Comparison of ENCODE assay signal across 8 mouse cellular contexts in genomic region chr15:79322991-79323790, GRCm38 (mm10). TPM values are rescaled to one million over a fixed set of nuclear protein-coding genes. Genes with fewer than 3 reads are reported as not detected.
DNase-seq lines count a peak whose midpoint lies in the region; ATAC-seq and TF ChIP-seq lines count a peak whose summit lies in the region.

No protein-coding gene starts in this region.

- TF ChIP-seq CTCF in lung, embryonic 14.5 days (IDR thresholded peaks at IDR 0.05; ENCODE audit: low read depth) = no peak

- H3K36me3 ChIP-seq in lung, embryonic 14.5 days (ENCODE audit: insufficient read depth) = no peaks in the 10 kb centered on the region
- H3K36me3 ChIP-seq in stomach, embryonic 16.5 days (ENCODE audit: control insufficient read depth, insufficient read depth, low read length) = no peaks in the 10 kb centered on the region
- no peaks in the 10 kb centered on the region for H3K36me3 ChIP-seq in midbrain, embryonic 13.5 days

- no peaks in the 10 kb centered on the region for H3K9me3 ChIP-seq in lung, embryonic 14.5 days (ENCODE audit: low read depth, low read length)
- H3K9me3 ChIP-seq in stomach, embryonic 16.5 days (replicated peaks; ENCODE audit: control insufficient read depth, low read length) = no peaks in the 10 kb centered on the region
- no peaks in the 10 kb centered on the region for H3K9me3 ChIP-seq in midbrain, embryonic 13.5 days

- peak overlapping the region; percentile 66; the same call in 1 of the 2 replicates for H3K27ac ChIP-seq in lung, embryonic 14.5 days (ENCODE audit: low read depth)
- H3K27ac ChIP-seq in stomach, embryonic 16.5 days (ENCODE audit: low read length) = peak overlapping the region; percentile 77
- no peak overlapping the region for H3K27ac ChIP-seq in midbrain, embryonic 13.5 days

- WGBS in lung, embryonic 14.5 days = 72% methylated on average over 6 of the region's 6 CpGs
- 64% methylated on average over 6 of the region's 6 CpGs for WGBS in stomach, embryonic 16.5 days
- 80% methylated on average over 6 of the region's 6 CpGs for WGBS in midbrain, embryonic 13.5 days

- H3K4me3 ChIP-seq in lung, embryonic 14.5 days (ENCODE audit: low read depth, low read length) = no peak overlapping the region
- no peak overlapping the region for H3K4me3 ChIP-seq in stomach, embryonic 16.5 days (replicated peaks; ENCODE audit: low read length)
- H3K4me3 ChIP-seq in midbrain, embryonic 13.5 days (replicated peaks) = no peak overlapping the region

- peak; percentile 54 for ATAC-seq in activated CD4-positive, CD25-positive, alpha-beta regulatory T cell, adult 4 months
- ATAC-seq in granulocyte monocyte progenitor cell, adult 5-6 weeks (replicated peaks; ENCODE audit: poor library complexity, severe bottlenecking) = peak; percentile 60
- no peak for ATAC-seq in lung, embryonic 14.5 days (ENCODE audit: insufficient read depth)
- ATAC-seq in stomach, embryonic 16.5 days (ENCODE audit: insufficient read depth, low FRiP score) = no peak
- no peak for ATAC-seq in midbrain, embryonic 13.5 days

- H3K27me3 ChIP-seq in lung, embryonic 14.5 days (ENCODE audit: insufficient read depth, low read length) = no peaks in the 10 kb centered on the region
- no peaks in the 10 kb centered on the region for H3K27me3 ChIP-seq in stomach, embryonic 16.5 days (ENCODE audit: control insufficient read depth, insufficient read depth, low read length)
- H3K27me3 ChIP-seq in midbrain, embryonic 13.5 days = no peaks in the 10 kb centered on the region

- peak; percentile 82 for DNase-seq in layer of hippocampus, adult 9-11 months
- no peak for DNase-seq in layer of hippocampus, postnatal 14 days (ENCODE audit: low spot score in 2 of 2)
- DNase-seq in kidney, adult 18-20 months = peak; percentile 79
- DNase-seq in lung, embryonic 14.5 days = peak; percentile 84

- H3K4me1 ChIP-seq in lung, embryonic 14.5 days (ENCODE audit: insufficient read depth) = peaks cover 22% of the 10 kb centered on the region
- H3K4me1 ChIP-seq in stomach, embryonic 16.5 days (ENCODE audit: control insufficient read depth, insufficient read depth, low read length) = peaks cover 34% of the 10 kb centered on the region
- H3K4me1 ChIP-seq in midbrain, embryonic 13.5 days (replicated peaks) = peaks cover 27% of the 10 kb centered on the region

- peak overlapping the region; percentile 4; the same call in 1 of the 2 replicates for H3K4me2 ChIP-seq in lung, embryonic 14.5 days
- H3K4me2 ChIP-seq in stomach, embryonic 16.5 days (ENCODE audit: low read depth, low read length) = no peak overlapping the region
- H3K4me2 ChIP-seq in midbrain, embryonic 13.5 days (replicated peaks) = no peak overlapping the region

- H3K9ac ChIP-seq in lung, embryonic 14.5 days = no peak overlapping the region; the same call in 1 of the 2 replicates
- H3K9ac ChIP-seq in stomach, embryonic 16.5 days (ENCODE audit: low read length) = 0 out of 2 replicates have a peak overlapping the region, but pooled peaks have one; percentile 9
- no peak overlapping the region for H3K9ac ChIP-seq in midbrain, embryonic 13.5 days (replicated peaks)

RNA-seq across cellular contexts. Expression of gene Pla2g6, which starts 5.0 kb away (rescaled TPM):
- 10 to 100 TPM; 18.5 to 22.3 TPM for total RNA-seq in layer of hippocampus, postnatal 14 days (2021)
- 10 to 100 TPM; 10.3 to 12.3 TPM for polyA plus RNA-seq in activated CD4-positive, CD25-positive, alpha-beta regulatory T cell, adult 4 months (2017; shearing (Covaris generic))
- 15.3 and 20.4 TPM in 2 replicates for total RNA-seq in granulocyte monocyte progenitor cell, adult 5-6 weeks (2014; fragmentation: Nextera tagmentation)
- 9.2 and 13.0 TPM in 2 replicates for total RNA-seq in granulocyte monocyte progenitor cell, adult 5-6 weeks (2017)
- 15.2 and 18.4 TPM in 2 replicates for polyA plus RNA-seq in lung, embryonic 14.5 days (2014; fragmentation: Nextera tagmentation; extraction: Ambion mirVana)
- polyA plus RNA-seq in stomach, embryonic 16.5 days (2015; fragmentation: Nextera tagmentation; extraction: Ambion mirVana) = 15.6 and 20.9 TPM in 2 replicates
- 37.5 and 43.3 TPM in 2 replicates for polyA plus RNA-seq in midbrain, embryonic 13.5 days (2015; fragmentation: Nextera tagmentation; extraction: Ambion mirVana)

RNA-seq across cellular contexts. Expression of gene Maff, which starts 23.2 kb away (rescaled TPM):
- 1 to 10 TPM; 1.7 to 2.0 TPM for total RNA-seq in layer of hippocampus, postnatal 14 days (2021)
- 1 to 10 TPM; 1.9 to 3.7 TPM for polyA plus RNA-seq in activated CD4-positive, CD25-positive, alpha-beta regulatory T cell, adult 4 months (2017; shearing (Covaris generic))
- total RNA-seq in granulocyte monocyte progenitor cell, adult 5-6 weeks (2014; fragmentation: Nextera tagmentation) = 0.41 TPM in 1 of 2 replicates, not detected in the other
- 2.8 TPM in 2 replicates for total RNA-seq in granulocyte monocyte progenitor cell, adult 5-6 weeks (2017)
- 3.3 and 4.3 TPM in 2 replicates for polyA plus RNA-seq in lung, embryonic 14.5 days (2014; fragmentation: Nextera tagmentation; extraction: Ambion mirVana)
- 5.2 and 6.2 TPM in 2 replicates for polyA plus RNA-seq in stomach, embryonic 16.5 days (2015; fragmentation: Nextera tagmentation; extraction: Ambion mirVana)
- 0.76 and 0.79 TPM in 2 replicates for polyA plus RNA-seq in midbrain, embryonic 13.5 days (2015; fragmentation: Nextera tagmentation; extraction: Ambion mirVana)

RNA-seq across cellular contexts. Expression of gene Baiap2l2, which starts 37.9 kb away (rescaled TPM):
- 1 to 10 TPM; 2.7 to 4.0 TPM for total RNA-seq in layer of hippocampus, postnatal 14 days (2021)
- under 1 TPM in 1 of 2 experiments, not detected in 1; 0.66 TPM for polyA plus RNA-seq in activated CD4-positive, CD25-positive, alpha-beta regulatory T cell, adult 4 months (2017; shearing (Covaris generic))
- not detected in 2 replicates for total RNA-seq in granulocyte monocyte progenitor cell, adult 5-6 weeks (2014; fragmentation: Nextera tagmentation)
- total RNA-seq in granulocyte monocyte progenitor cell, adult 5-6 weeks (2017) = not detected in 2 replicates
- polyA plus RNA-seq in lung, embryonic 14.5 days (2014; fragmentation: Nextera tagmentation; extraction: Ambion mirVana) = 3.1 and 3.9 TPM in 2 replicates
- 7.1 and 7.3 TPM in 2 replicates for polyA plus RNA-seq in stomach, embryonic 16.5 days (2015; fragmentation: Nextera tagmentation; extraction: Ambion mirVana)
- 0.72 and 1.4 TPM in 2 replicates for polyA plus RNA-seq in midbrain, embryonic 13.5 days (2015; fragmentation: Nextera tagmentation; extraction: Ambion mirVana)

Comparison
In these comparisons a context has a peak if more than half of its experiments do, and no peak if none do; other contexts are left out.
1. DNase-seq: peak in layer of hippocampus, adult 9-11 months (single experiment), kidney, adult 18-20 months (single experiment) and lung, embryonic 14.5 days (single experiment); none in layer of hippocampus, postnatal 14 days (0 of 2).
2. ATAC-seq: peak in activated CD4-positive, CD25-positive, alpha-beta regulatory T cell, adult 4 months (single experiment) and granulocyte monocyte progenitor cell, adult 5-6 weeks (single experiment); none in lung, embryonic 14.5 days (single experiment), stomach, embryonic 16.5 days (single experiment) and midbrain, embryonic 13.5 days (single experiment).